Mouse (Mus musculus): ENCODE results near the gene Htt. TPM values are rescaled to one million over a fixed set of nuclear protein-coding genes. Genes with fewer than 3 reads are reported as not detected.
"Not testable (repeated sequence)": the region's sequence is repeated elsewhere in the genome, so short reads cannot be mapped to it uniquely, and the experiment has no call there.

The Htt gene
- polyA plus RNA-seq, 1 experiment: 13.4 TPM

- no peak for TF ChIP-seq CTCF (IDR thresholded peaks at IDR 0.05; ENCODE audit: insufficient read depth, low read length)
- TF ChIP-seq POLR2A (IDR thresholded peaks at IDR 0.05; ENCODE audit: borderline replicate concordance, extremely low read depth, low read depth, low read length): no peak
- H3K4me1 ChIP-seq (ENCODE audit: control insufficient read depth, insufficient read depth, low read length): no peaks in the 10 kb centered on the region; the same call in 1 of the 2 replicates
- DNase-seq: no peak
- H3K4me3 ChIP-seq (replicated peaks; ENCODE audit: extremely low read depth, low read depth, low read length): no peak overlapping the region
- 83% methylated on average over 4 of the region's 4 CpGs for WGBS
Measured at GRCm38 (mm10) chr5:34772696-34773245, 11.2 kb downstream of the Htt start.

- no peak for DNase-seq
- H3K4me1 ChIP-seq (ENCODE audit: control insufficient read depth, insufficient read depth, low read length): no peaks in the 10 kb centered on the region; the same call in 1 of the 2 replicates
- no peak overlapping the region for H3K4me3 ChIP-seq (replicated peaks; ENCODE audit: extremely low read depth, low read depth, low read length)
- TF ChIP-seq POLR2A (IDR thresholded peaks at IDR 0.05; ENCODE audit: borderline replicate concordance, extremely low read depth, low read depth, low read length): no peak
- no peak for TF ChIP-seq CTCF (IDR thresholded peaks at IDR 0.05; ENCODE audit: insufficient read depth, low read length)
- whole genome bisulfite sequencing: 78% methylated on average over 2 of the region's 2 CpGs
Measured at GRCm38 (mm10) chr5:34773392-34773791, 11.9 kb downstream of the Htt start.

- no peaks in the 10 kb centered on the region for H3K4me1 ChIP-seq (ENCODE audit: control insufficient read depth, insufficient read depth, low read length)
- no peak overlapping the region for H3K4me3 ChIP-seq (replicated peaks; ENCODE audit: extremely low read depth, low read depth, low read length)
- 95% methylated on average over 3 of the region's 3 CpGs for WGBS
- DNase-seq: no peak
- no peak for TF ChIP-seq CTCF (IDR thresholded peaks at IDR 0.05; ENCODE audit: insufficient read depth, low read length)
- no peak for TF ChIP-seq POLR2A (IDR thresholded peaks at IDR 0.05; ENCODE audit: borderline replicate concordance, extremely low read depth, low read depth, low read length)
Measured at GRCm38 (mm10) chr5:34785027-34785426, 23.5 kb downstream of the Htt start.

GRCm38 (mm10) chr5:34791141-34791540 is 29.6 kb downstream of the Htt start:
- no peak for DNase-seq
- TF ChIP-seq CTCF (IDR thresholded peaks at IDR 0.05; ENCODE audit: insufficient read depth, low read length) (no peak), POLR2A (IDR thresholded peaks at IDR 0.05; ENCODE audit: borderline replicate concordance, extremely low read depth, low read depth, low read length) (no peak)
- Histone ChIP-seq H3K4me1 (ENCODE audit: control insufficient read depth, insufficient read depth, low read length) (no peaks in the 10 kb centered on the region), H3K4me3 (replicated peaks; ENCODE audit: extremely low read depth, low read depth, low read length) (no peak overlapping the region)
- 75% methylated on average over 2 of the region's 2 CpGs for WGBS

- Histone ChIP-seq H3K4me1 (ENCODE audit: control insufficient read depth, insufficient read depth, low read length) (no peaks in the 10 kb centered on the region), H3K4me3 (replicated peaks; ENCODE audit: extremely low read depth, low read depth, low read length) (no peak overlapping the region)
- 96% methylated on average over 5 of the region's 5 CpGs for WGBS
- no peak for TF ChIP-seq CTCF (IDR thresholded peaks at IDR 0.05; ENCODE audit: insufficient read depth, low read length)
- TF ChIP-seq POLR2A (IDR thresholded peaks at IDR 0.05; ENCODE audit: borderline replicate concordance, extremely low read depth, low read depth, low read length): no peak
- DNase-seq: no peak
Measured at GRCm38 (mm10) chr5:34800292-34800953, 38.9 kb downstream of the Htt start.

- H3K4me3 ChIP-seq (replicated peaks; ENCODE audit: extremely low read depth, low read depth, low read length): no peak overlapping the region
- WGBS: 97% methylated on average over 1 of the region's 1 CpGs
- no peaks in the 10 kb centered on the region for H3K4me1 ChIP-seq (ENCODE audit: control insufficient read depth, insufficient read depth, low read length)
- DNase-seq: no peak
- TF ChIP-seq CTCF (IDR thresholded peaks at IDR 0.05; ENCODE audit: insufficient read depth, low read length): no peak
- no peak for TF ChIP-seq POLR2A (IDR thresholded peaks at IDR 0.05; ENCODE audit: borderline replicate concordance, extremely low read depth, low read depth, low read length)
Measured at GRCm38 (mm10) chr5:34806038-34806437, 44.5 kb downstream of the Htt start.

- TF ChIP-seq CTCF (IDR thresholded peaks at IDR 0.05; ENCODE audit: insufficient read depth, low read length): no peak
- no peak for TF ChIP-seq POLR2A (IDR thresholded peaks at IDR 0.05; ENCODE audit: borderline replicate concordance, extremely low read depth, low read depth, low read length)
- DNase-seq: no peak
- H3K4me1 ChIP-seq (ENCODE audit: control insufficient read depth, insufficient read depth, low read length): no peaks in the 10 kb centered on the region
- 89% methylated on average over 3 of the region's 3 CpGs for WGBS
- H3K4me3 ChIP-seq (replicated peaks; ENCODE audit: extremely low read depth, low read depth, low read length): no peak overlapping the region
Measured at GRCm38 (mm10) chr5:34822431-34823149, 61.0 kb downstream of the Htt start.

GRCm38 (mm10) chr5:34854079-34854478 is 92.5 kb downstream of the Htt start:
- 84% methylated on average over 3 of the region's 3 CpGs for WGBS
- TF ChIP-seq POLR2A (IDR thresholded peaks at IDR 0.05; ENCODE audit: borderline replicate concordance, extremely low read depth, low read depth, low read length): no peak
- no peak for TF ChIP-seq CTCF (IDR thresholded peaks at IDR 0.05; ENCODE audit: insufficient read depth, low read length)
- DNase-seq: no peak
- no peak overlapping the region for H3K4me3 ChIP-seq (replicated peaks; ENCODE audit: extremely low read depth, low read depth, low read length)
- 0 out of 2 replicates have a peak, but pooled peaks cover 2% of the 10 kb centered on the region for H3K4me1 ChIP-seq (ENCODE audit: control insufficient read depth, insufficient read depth, low read length)

- no peak overlapping the region for H3K4me3 ChIP-seq (replicated peaks; ENCODE audit: extremely low read depth, low read depth, low read length)
- WGBS: 83% methylated on average over 5 of the region's 5 CpGs
- TF ChIP-seq CTCF (IDR thresholded peaks at IDR 0.05; ENCODE audit: insufficient read depth, low read length) (no peak), POLR2A (IDR thresholded peaks at IDR 0.05; ENCODE audit: borderline replicate concordance, extremely low read depth, low read depth, low read length) (no peak)
- DNase-seq: no peak
- peaks cover 2% of the 10 kb centered on the region; the same call in 1 of the 2 replicates for H3K4me1 ChIP-seq (ENCODE audit: control insufficient read depth, insufficient read depth, low read length)
Measured at GRCm38 (mm10) chr5:34865367-34865766, 103.8 kb downstream of the Htt start.

GRCm38 (mm10) chr5:34880307-34880706 is 118.8 kb downstream of the Htt start:
- WGBS: 91% methylated on average over 3 of the region's 3 CpGs
- not testable (repeated sequence) for H3K4me1 ChIP-seq (ENCODE audit: control insufficient read depth, insufficient read depth, low read length); DNase-seq; H3K4me3 ChIP-seq (replicated peaks; ENCODE audit: extremely low read depth, low read depth, low read length)
